Mouse (Mus musculus) frontal cortex, adult (tissue): ENCODE data around the gene 1110059E24Rik.
A peak's percentile ranks its signal among the peaks of the same experiment; 100 is the strongest.
"Not testable (repeated sequence)": the region's sequence is repeated elsewhere in the genome, so short reads cannot be mapped to it uniquely, and the experiment has no call there.

Experiments
- ATAC-seq: cut with Nextera tagmentation; 2 replicates; pipeline ENCODE4 v1.9.2; 2017; ENCODE audit warnings: mild to moderate bottlenecking, moderate library complexity, mixed read lengths; ENCODE audit not compliant: low TSS enrichment

1110059E24Rik gene

GRCm38 (mm10) chr19:21652285-21653171, at the start of gene 1110059E24Rik:
Gene 1110059E24Rik, minus strand, starts transcription at chr19:21652976.
- peak; percentile 94 for ATAC-seq

DNA sequence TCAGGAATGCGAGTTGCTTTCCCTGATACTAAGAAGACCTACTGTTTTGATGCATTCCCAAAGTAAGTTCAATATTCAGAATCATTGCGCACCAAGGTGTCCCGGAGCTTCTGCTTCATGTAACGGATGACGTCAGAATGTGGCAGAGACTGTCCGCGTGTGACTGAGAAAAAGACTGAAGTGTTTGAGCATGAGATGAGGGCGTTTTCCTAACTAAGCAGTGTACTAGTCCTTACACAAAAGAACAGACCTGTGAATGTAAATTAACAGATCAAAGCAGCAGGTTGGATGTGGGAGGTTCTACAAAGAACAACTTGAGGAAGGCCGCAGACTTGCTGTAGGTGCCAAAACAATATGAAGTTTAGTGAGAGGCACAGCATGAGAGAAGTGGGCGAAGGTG, 28.2 kb upstream of the 1110059E24Rik start:
- ATAC-seq, result peak; percentile 16; the same call in 1 of the 2 replicates

- ATAC-seq, result no peak
Measured at GRCm38 (mm10) chr19:21680091-21680490, 27.3 kb upstream of the 1110059E24Rik start.

DNA sequence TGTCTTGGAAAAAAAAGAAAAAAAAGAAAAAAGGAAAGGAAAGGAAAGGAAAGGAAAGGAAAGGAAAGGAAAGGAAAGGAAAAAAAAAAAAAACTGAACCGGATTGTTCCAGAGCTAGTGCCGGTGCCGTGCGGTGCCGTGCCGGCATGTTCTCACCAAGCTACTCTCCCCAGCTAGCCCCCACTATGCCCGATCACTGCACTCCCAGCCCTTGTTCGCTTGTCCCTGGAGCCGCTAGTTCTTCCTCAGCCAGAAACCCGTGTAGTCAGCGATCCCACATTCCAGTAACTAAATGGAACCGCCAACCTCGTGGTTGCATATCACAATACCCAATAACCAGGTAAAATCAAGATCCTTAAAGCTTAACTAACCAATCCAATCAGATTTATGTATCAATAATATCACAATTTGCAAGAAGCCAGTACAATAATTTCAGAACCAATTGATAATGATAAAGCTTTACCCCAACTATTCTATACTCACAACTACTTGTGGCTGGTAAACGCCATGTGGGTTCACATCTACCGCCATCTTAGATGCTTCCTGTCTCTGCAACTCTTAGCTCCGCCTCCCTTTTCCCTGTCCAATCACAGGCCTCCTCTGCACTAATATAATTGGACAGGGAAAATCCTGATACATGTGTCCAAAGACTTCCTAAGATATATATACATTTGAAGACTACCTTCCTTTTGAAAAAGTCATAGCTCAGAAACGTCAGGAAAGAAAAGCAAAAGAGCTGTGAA, 21.7 kb upstream of the 1110059E24Rik start:
- no peak for ATAC-seq

GRCm38 (mm10) chr19:21669650-21670049, 16.9 kb upstream of the 1110059E24Rik start:
- ATAC-seq, result no peak

DNA sequence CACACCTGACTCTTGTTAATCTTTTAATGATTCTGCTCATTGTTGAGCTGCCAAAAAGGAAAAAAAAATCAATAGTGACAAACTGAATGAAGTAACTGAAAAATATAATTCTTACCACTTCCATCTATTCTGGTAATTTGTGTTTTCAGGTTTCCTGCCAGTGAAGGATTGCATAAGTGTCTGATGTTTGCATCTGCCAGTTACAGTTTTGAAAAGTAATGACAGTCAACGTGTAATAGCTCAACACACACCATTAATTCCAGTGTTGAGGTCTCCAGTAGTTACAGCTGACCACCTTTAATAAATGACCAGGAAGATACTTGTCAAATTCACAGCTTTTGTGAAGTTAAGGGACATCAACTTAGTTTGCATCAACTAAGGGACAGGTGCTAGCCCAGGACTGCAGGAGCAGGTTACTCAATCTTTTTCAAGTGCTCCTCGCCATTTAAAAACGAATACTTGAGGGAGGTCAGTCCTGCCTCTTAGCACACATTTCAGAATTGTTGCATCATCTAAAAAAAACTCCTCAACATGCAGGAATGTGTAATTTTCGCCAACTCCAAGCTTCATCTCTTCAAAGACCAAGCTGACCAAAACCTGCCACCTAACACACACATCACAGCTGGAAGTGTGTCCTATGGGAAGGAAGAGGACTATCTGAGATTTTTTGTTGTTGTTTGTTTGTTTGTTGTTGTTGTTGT, 11.1 kb upstream of the 1110059E24Rik start:
- no peak for ATAC-seq

- ATAC-seq, result no peak
Measured at GRCm38 (mm10) chr19:21660734-21661133, 8.0 kb upstream of the 1110059E24Rik start.

- ATAC-seq, result no peak
Measured at GRCm38 (mm10) chr19:21654788-21655187, 2.0 kb upstream of the 1110059E24Rik start.

DNA sequence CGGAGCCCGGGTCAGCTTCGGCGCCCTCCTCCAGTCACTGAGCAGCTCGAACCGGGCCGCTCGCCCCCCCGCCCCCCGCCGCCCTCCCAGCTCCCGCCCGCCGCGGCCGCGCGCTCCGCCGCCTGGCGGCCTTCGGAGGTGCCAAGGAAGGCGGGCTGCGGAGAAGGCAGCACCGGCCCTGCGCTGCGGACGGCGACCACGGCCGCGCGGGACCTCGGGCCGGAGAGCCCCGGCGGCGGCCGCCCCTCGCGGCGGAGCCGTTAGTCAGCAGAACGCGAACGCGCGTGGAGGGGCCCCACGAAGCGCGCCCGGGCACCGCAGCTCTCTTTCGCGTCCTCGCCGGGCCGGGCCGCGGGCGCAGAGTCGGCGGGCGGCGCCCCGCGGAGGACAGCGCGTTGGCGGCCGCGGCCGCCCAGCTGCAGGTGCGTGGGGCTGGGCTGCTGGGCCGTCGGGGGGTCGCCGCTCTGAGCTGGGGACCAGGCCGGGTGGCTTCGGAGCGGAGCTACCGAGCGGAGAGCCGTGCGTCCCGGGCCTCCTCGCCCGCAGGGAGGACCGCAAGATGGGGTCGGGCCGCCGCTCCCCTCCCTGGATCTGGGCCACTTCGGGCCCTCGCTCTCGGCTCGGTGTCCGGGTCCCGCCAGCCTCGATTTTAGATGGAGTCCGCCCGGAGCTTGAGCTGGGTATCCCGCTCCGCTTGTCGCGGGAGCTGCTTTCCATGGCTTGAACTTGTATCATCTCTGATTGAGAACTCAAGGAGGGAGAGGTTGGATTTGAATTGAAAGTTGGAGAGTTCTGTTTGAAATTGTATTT, 601 bp upstream of the 1110059E24Rik start, which contains the start of gene Abhd17b:
Gene Abhd17b (plus strand): TSS at position 14 of the 810 bp plus-strand sequence.
- peak; percentile 35 for ATAC-seq

- no peak for ATAC-seq
Measured at GRCm38 (mm10) chr19:21651664-21652063, 1.1 kb downstream of the 1110059E24Rik start.

DNA sequence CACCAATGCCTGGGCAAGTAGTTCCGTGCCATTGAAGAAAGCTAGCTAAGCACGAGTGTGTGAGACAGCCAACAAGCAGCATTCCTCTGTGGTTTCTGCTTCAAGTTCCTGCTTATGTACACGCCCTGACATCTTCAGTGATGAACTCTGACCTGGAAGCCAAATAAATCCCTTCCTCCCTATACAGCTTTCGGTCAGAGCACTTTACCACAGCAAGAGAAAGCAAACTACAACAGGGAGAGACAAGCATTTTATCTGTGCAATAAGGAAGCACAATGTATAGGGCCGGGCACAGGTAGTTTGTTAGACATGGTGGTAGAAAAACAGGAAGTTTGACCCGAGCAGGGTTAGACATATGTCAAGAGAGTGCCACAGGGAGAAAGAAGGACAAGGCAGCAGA, 6.6 kb downstream of the 1110059E24Rik start:
- ATAC-seq, result no peak

- no peak for ATAC-seq
Measured at GRCm38 (mm10) chr19:21645301-21645700, 7.5 kb downstream of the 1110059E24Rik start.

DNA sequence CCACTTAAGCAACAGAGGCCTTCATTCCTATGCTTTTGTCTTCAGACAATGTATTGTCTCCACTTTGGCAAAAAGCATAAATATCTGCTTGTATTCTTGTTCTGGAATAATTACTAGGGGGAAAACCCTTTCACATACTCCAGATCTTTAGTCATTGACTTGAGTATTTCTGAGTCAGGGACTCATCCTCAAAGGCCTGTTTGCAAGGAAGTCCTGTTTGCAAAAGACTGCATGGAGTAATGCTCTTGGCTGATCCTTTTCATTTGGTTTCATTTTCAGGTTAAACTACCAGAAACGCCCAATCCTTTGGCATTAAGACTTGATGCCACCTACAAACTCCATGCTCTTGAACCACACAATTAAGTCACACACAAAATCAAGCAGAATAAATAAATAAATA, 8.8 kb downstream of the 1110059E24Rik start:
- no peak for ATAC-seq

DNA sequence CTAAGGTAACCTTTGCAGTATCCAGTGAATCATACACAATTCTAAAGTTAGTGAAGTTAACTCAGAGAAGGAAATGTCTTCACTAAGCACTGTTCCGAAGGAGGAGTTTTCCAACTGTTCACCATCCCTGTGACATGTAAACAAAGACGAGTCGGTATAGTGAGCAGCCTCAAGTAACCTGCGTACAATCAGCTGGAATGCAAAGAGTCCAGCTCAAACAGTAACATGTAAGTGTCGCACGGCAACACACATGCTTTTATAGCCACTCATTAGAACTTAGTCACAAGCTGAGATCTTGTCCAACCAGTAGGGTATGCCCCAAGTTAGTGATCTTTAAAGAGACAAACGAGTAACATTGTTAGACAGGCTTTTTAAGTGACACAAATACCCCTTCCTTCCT, 15.1 kb downstream of the 1110059E24Rik start:
- ATAC-seq, result no peak

DNA sequence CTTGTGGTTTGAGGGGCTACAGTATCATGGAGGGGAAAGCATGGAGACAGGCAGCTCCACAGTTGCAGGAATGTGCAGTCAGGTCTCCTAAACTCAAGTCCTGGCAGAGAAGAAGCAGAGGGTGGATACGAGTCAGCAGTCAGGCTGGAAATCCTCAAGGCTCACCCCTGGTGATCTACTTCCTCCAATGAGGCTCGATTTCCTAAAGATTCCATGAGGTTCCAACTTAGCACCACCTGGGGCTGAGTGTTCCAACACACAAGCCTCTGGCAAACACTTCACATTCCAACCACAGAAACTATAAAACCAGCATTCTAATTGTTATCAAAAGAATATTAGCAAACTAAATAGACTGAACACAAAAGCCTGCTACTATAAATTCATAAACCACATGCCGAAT, 15.9 kb downstream of the 1110059E24Rik start:
- no peak for ATAC-seq

DNA sequence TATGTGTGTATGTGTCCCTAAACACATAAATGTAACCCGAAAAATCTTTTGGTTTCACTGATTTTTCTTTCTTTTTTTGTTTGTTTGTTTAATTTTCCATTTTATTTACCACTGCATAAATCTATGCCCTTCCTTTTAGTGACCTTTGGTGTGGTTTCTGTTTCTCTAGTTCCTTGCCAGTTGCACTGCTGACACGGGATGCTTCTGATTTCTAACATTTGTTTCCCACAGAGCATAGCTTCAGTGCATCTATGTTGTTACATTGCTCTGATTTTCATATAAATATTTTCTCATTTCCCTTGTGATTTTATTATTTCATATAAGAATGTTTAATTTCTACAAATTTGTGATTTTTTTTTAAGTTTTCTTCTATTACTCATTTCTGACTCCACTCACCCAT, 17.4 kb downstream of the 1110059E24Rik start:
- ATAC-seq, result no peak

DNA sequence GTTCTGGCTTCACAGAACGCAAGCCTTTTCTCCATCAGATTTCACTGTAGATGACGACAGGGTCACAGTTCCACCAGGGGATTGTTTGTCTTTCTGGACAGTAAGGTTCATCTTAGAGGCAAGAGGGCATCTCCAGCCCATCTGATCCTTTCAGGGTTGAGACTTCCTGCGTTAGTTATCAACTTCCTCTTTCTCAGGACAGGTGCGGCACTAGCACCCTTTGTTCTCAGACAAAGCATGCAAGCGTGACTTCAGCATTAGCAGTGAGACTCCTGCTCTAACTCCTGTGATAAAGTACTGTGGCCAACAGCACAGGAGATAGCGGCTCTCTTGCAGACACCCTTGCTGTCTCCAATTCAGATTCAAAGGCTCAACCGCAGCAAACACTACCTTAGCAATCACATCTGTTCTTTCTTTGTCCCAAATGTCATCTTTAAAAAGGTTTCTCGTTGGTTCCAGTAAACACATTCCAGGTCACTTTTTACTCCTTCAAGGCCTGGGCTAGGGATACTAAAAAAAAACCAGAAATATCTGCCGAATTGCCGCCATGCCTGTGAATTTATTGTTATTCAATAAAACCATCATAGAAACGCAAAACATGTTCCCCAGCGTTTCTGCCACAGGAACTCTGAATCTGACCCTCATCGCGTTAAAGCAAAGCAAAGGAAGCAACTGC, 22.0 kb downstream of the 1110059E24Rik start:
- no peak for ATAC-seq

GRCm38 (mm10) chr19:21629501-21629900, 23.3 kb downstream of the 1110059E24Rik start:
- peak; percentile 59; the same call in 1 of the 2 replicates for ATAC-seq

- no peak for ATAC-seq
Measured at GRCm38 (mm10) chr19:21629030-21629429, 23.7 kb downstream of the 1110059E24Rik start.

- ATAC-seq, result not testable (repeated sequence)
Measured at GRCm38 (mm10) chr19:21628440-21628839, 24.3 kb downstream of the 1110059E24Rik start.
